Mouse (Mus musculus): ENCODE data around the gene Ticrr. TPM values are rescaled to one million over a fixed set of nuclear protein-coding genes. Genes with fewer than 3 reads are reported as not detected.

Ticrr gene
- 7.4 and 7.7 TPM in 2 replicates for polyA plus RNA-seq (2014; fragmentation: Nextera tagmentation; extraction: Ambion mirVana)

GRCm38 (mm10) chr7:79659578-79660290, at the start of gene Ticrr:
Gene Ticrr (plus strand): TSS chr7:79660196.
- Histone ChIP-seq H3K27ac (replicated peaks; ENCODE audit: low read depth, low read length) (no peak within 1 kb of the TSS), H3K4me3 (ENCODE audit: low read depth, low read length) (peak within 1 kb of the TSS; percentile 89), H3K9me3 (ENCODE audit: control insufficient read depth, low read length) (no peaks in the 10 kb centered on the region), H3K27me3 (replicated peaks; ENCODE audit: control insufficient read depth, insufficient read depth, low read length) (no peaks in the 10 kb centered on the region), H3K36me3 (ENCODE audit: control insufficient read depth, insufficient read depth, low read length) (no peaks in the 10 kb centered on the region), H3K9ac (ENCODE audit: low read depth, low read length) (peak within 1 kb of the TSS; percentile 83), H3K4me2 (ENCODE audit: low read depth, low read length) (peak within 1 kb of the TSS; percentile 90), H3K4me1 (ENCODE audit: control insufficient read depth, insufficient read depth, low read length) (peaks cover 19% of the 10 kb centered on the region)
- ATAC-seq (ENCODE audit: low read depth) (peak; percentile 100), DNase-seq (ENCODE audit: low spot score) (peak; percentile 99)
- under 1% methylated on average over 34 of the region's 39 CpGs for WGBS

GRCm38 (mm10) chr7:79611901-79612300, 48.1 kb upstream of the Ticrr start:
- H3K9me3 ChIP-seq (ENCODE audit: control insufficient read depth, low read length): no peaks in the 10 kb centered on the region
- ATAC-seq (ENCODE audit: low read depth): no peak
- H3K27me3 ChIP-seq (replicated peaks; ENCODE audit: control insufficient read depth, insufficient read depth, low read length): peaks cover 38% of the 10 kb centered on the region

GRCm38 (mm10) chr7:79612783-79613182, 47.2 kb upstream of the Ticrr start:
- Histone ChIP-seq H3K27ac (replicated peaks; ENCODE audit: low read depth, low read length) (no peak overlapping the region), H3K4me3 (ENCODE audit: low read depth, low read length) (no peak overlapping the region), H3K36me3 (ENCODE audit: control insufficient read depth, insufficient read depth, low read length) (no peaks in the 10 kb centered on the region), H3K27me3 (replicated peaks; ENCODE audit: control insufficient read depth, insufficient read depth, low read length) (peaks cover 40% of the 10 kb centered on the region), H3K4me2 (ENCODE audit: low read depth, low read length) (no peak overlapping the region), H3K9ac (ENCODE audit: low read depth, low read length) (no peak overlapping the region), H3K4me1 (ENCODE audit: control insufficient read depth, insufficient read depth, low read length) (no peaks in the 10 kb centered on the region), H3K9me3 (ENCODE audit: control insufficient read depth, low read length) (no peaks in the 10 kb centered on the region)
- WGBS: 12% methylated on average over 6 of the region's 6 CpGs
- 0 out of 2 replicates have a peak, but pooled peaks have one; percentile 47 for ATAC-seq (ENCODE audit: low read depth)
- DNase-seq (ENCODE audit: low spot score): peak; percentile 34

More at GRCm38 (mm10) chr7:79611901-79612300, 48.1 kb upstream of the Ticrr start:
- no peak overlapping the region for H3K4me3 ChIP-seq (ENCODE audit: low read depth, low read length)
- no peaks in the 10 kb centered on the region for H3K36me3 ChIP-seq (ENCODE audit: control insufficient read depth, insufficient read depth, low read length)
- 59% methylated on average over 9 of the region's 9 CpGs for WGBS
- no peak overlapping the region for H3K4me2 ChIP-seq (ENCODE audit: low read depth, low read length)
- no peak for DNase-seq (ENCODE audit: low spot score)
- H3K27ac ChIP-seq (replicated peaks; ENCODE audit: low read depth, low read length): no peak overlapping the region
- H3K4me1 ChIP-seq (ENCODE audit: control insufficient read depth, insufficient read depth, low read length): no peaks in the 10 kb centered on the region
- H3K9ac ChIP-seq (ENCODE audit: low read depth, low read length): no peak overlapping the region

GRCm38 (mm10) chr7:79613314-79613713, 46.7 kb upstream of the Ticrr start:
- H3K27me3 ChIP-seq (replicated peaks; ENCODE audit: control insufficient read depth, insufficient read depth, low read length): peaks cover 40% of the 10 kb centered on the region
- no peaks in the 10 kb centered on the region for H3K4me1 ChIP-seq (ENCODE audit: control insufficient read depth, insufficient read depth, low read length)
- H3K4me3 ChIP-seq (ENCODE audit: low read depth, low read length): no peak overlapping the region
- no peak overlapping the region for H3K27ac ChIP-seq (replicated peaks; ENCODE audit: low read depth, low read length)
- WGBS: 61% methylated on average over 11 of the region's 11 CpGs
- H3K4me2 ChIP-seq (ENCODE audit: low read depth, low read length): no peak overlapping the region
- H3K36me3 ChIP-seq (ENCODE audit: control insufficient read depth, insufficient read depth, low read length): no peaks in the 10 kb centered on the region
- no peak overlapping the region for H3K9ac ChIP-seq (ENCODE audit: low read depth, low read length)
- DNase-seq (ENCODE audit: low spot score) (no peak), ATAC-seq (ENCODE audit: low read depth) (no peak)
- H3K9me3 ChIP-seq (ENCODE audit: control insufficient read depth, low read length): no peaks in the 10 kb centered on the region

GRCm38 (mm10) chr7:79615008-79615407, 45.0 kb upstream of the Ticrr start:
- DNase-seq (ENCODE audit: low spot score): no peak
- H3K27me3 ChIP-seq (replicated peaks; ENCODE audit: control insufficient read depth, insufficient read depth, low read length): peaks cover 41% of the 10 kb centered on the region
- WGBS: 68% methylated on average over 4 of the region's 4 CpGs

GRCm38 (mm10) chr7:79615941-79616340, 44.1 kb upstream of the Ticrr start:
- Histone ChIP-seq H3K4me2 (ENCODE audit: low read depth, low read length) (no peak overlapping the region), H3K9me3 (ENCODE audit: control insufficient read depth, low read length) (no peaks in the 10 kb centered on the region), H3K27me3 (replicated peaks; ENCODE audit: control insufficient read depth, insufficient read depth, low read length) (peaks cover 41% of the 10 kb centered on the region), H3K27ac (replicated peaks; ENCODE audit: low read depth, low read length) (no peak overlapping the region), H3K9ac (ENCODE audit: low read depth, low read length) (no peak overlapping the region), H3K4me3 (ENCODE audit: low read depth, low read length) (no peak overlapping the region), H3K36me3 (ENCODE audit: control insufficient read depth, insufficient read depth, low read length) (no peaks in the 10 kb centered on the region), H3K4me1 (ENCODE audit: control insufficient read depth, insufficient read depth, low read length) (no peaks in the 10 kb centered on the region)
- DNase-seq (ENCODE audit: low spot score) (no peak), ATAC-seq (ENCODE audit: low read depth) (no peak)
- 57% methylated on average over 1 of the region's 1 CpGs for WGBS

More at GRCm38 (mm10) chr7:79615008-79615407, 45.0 kb upstream of the Ticrr start:
- H3K9me3 ChIP-seq (ENCODE audit: control insufficient read depth, low read length): no peaks in the 10 kb centered on the region
- no peak for ATAC-seq (ENCODE audit: low read depth)
- H3K4me1 ChIP-seq (ENCODE audit: control insufficient read depth, insufficient read depth, low read length): no peaks in the 10 kb centered on the region
- H3K9ac ChIP-seq (ENCODE audit: low read depth, low read length): no peak overlapping the region
- H3K4me2 ChIP-seq (ENCODE audit: low read depth, low read length): no peak overlapping the region
- no peak overlapping the region for H3K4me3 ChIP-seq (ENCODE audit: low read depth, low read length)
- H3K27ac ChIP-seq (replicated peaks; ENCODE audit: low read depth, low read length): no peak overlapping the region
- no peaks in the 10 kb centered on the region for H3K36me3 ChIP-seq (ENCODE audit: control insufficient read depth, insufficient read depth, low read length)

GRCm38 (mm10) chr7:79617418-79617817, 42.6 kb upstream of the Ticrr start, which contains the start of gene Rhcg:
Gene Rhcg (minus strand): TSS chr7:79617657.
- Histone ChIP-seq H3K4me1 (ENCODE audit: control insufficient read depth, insufficient read depth, low read length) (no peaks in the 10 kb centered on the region), H3K4me3 (ENCODE audit: low read depth, low read length) (peak within 1 kb of the TSS; percentile 7; the same call in 1 of the 2 replicates), H3K9me3 (ENCODE audit: control insufficient read depth, low read length) (no peaks in the 10 kb centered on the region), H3K4me2 (ENCODE audit: low read depth, low read length) (peak within 1 kb of the TSS; percentile 38), H3K9ac (ENCODE audit: low read depth, low read length) (no peak within 1 kb of the TSS), H3K27me3 (replicated peaks; ENCODE audit: control insufficient read depth, insufficient read depth, low read length) (peaks cover 41% of the 10 kb centered on the region), H3K36me3 (ENCODE audit: control insufficient read depth, insufficient read depth, low read length) (no peaks in the 10 kb centered on the region), H3K27ac (replicated peaks; ENCODE audit: low read depth, low read length) (no peak within 1 kb of the TSS)
- no peak for ATAC-seq (ENCODE audit: low read depth)
- DNase-seq (ENCODE audit: low spot score): no peak
- WGBS: 9% methylated on average over 28 of the region's 33 CpGs

- H3K9ac ChIP-seq (ENCODE audit: low read depth, low read length): no peak overlapping the region
- no peaks in the 10 kb centered on the region for H3K9me3 ChIP-seq (ENCODE audit: control insufficient read depth, low read length)
- H3K27ac ChIP-seq (replicated peaks; ENCODE audit: low read depth, low read length): no peak overlapping the region
- H3K4me2 ChIP-seq (ENCODE audit: low read depth, low read length): no peak overlapping the region
- peaks cover 41% of the 10 kb centered on the region for H3K27me3 ChIP-seq (replicated peaks; ENCODE audit: control insufficient read depth, insufficient read depth, low read length)
- no peaks in the 10 kb centered on the region for H3K4me1 ChIP-seq (ENCODE audit: control insufficient read depth, insufficient read depth, low read length)
- ATAC-seq (ENCODE audit: low read depth): no peak
- H3K4me3 ChIP-seq (ENCODE audit: low read depth, low read length): no peak overlapping the region
- no peak for DNase-seq (ENCODE audit: low spot score)
- no peaks in the 10 kb centered on the region for H3K36me3 ChIP-seq (ENCODE audit: control insufficient read depth, insufficient read depth, low read length)
- 64% methylated on average over 4 of the region's 4 CpGs for WGBS
Observed at GRCm38 (mm10) chr7:79619493-79619892, 40.5 kb upstream of the Ticrr start.

- ATAC-seq (ENCODE audit: low read depth) (no peak), DNase-seq (ENCODE audit: low spot score) (no peak)
- Histone ChIP-seq H3K36me3 (ENCODE audit: control insufficient read depth, insufficient read depth, low read length) (no peaks in the 10 kb centered on the region), H3K27me3 (replicated peaks; ENCODE audit: control insufficient read depth, insufficient read depth, low read length) (peaks cover 6% of the 10 kb centered on the region), H3K27ac (replicated peaks; ENCODE audit: low read depth, low read length) (no peak overlapping the region), H3K9me3 (ENCODE audit: control insufficient read depth, low read length) (no peaks in the 10 kb centered on the region), H3K9ac (ENCODE audit: low read depth, low read length) (no peak overlapping the region), H3K4me1 (ENCODE audit: control insufficient read depth, insufficient read depth, low read length) (no peaks in the 10 kb centered on the region), H3K4me3 (ENCODE audit: low read depth, low read length) (no peak overlapping the region), H3K4me2 (ENCODE audit: low read depth, low read length) (no peak overlapping the region)
- WGBS: 70% methylated on average over 8 of the region's 8 CpGs
Observed at GRCm38 (mm10) chr7:79623086-79623485, 36.9 kb upstream of the Ticrr start.
